Mouse (Mus musculus) hindbrain, embryonic 16.5 days (tissue): ENCODE data around the gene Csf3. TPM values are rescaled to one million over a fixed set of nuclear protein-coding genes. Genes with fewer than 3 reads are reported as not detected.
A peak's percentile ranks its signal among the peaks of the same experiment; 100 is the strongest.
"Not testable (repeated sequence)": the region's sequence is repeated elsewhere in the genome, so short reads cannot be mapped to it uniquely, and the experiment has no call there.

Experiments
- ATAC-seq: fragments of 200-750 bp; cut with Nextera tagmentation; 2 replicates; pipeline ENCODE4 v1.8.0; 2017; ENCODE audit warnings: moderate TSS enrichment, moderate library complexity
- H3K27ac ChIP-seq: fragments of 300-500 bp; sonication (generic); 2 replicates; pipeline ENCODE4 v1.5.1; 2014; ENCODE audit warnings: low read depth, mild to moderate bottlenecking, control low read depth, low read length, moderate library complexity
- H3K27me3 ChIP-seq: fragments of 300-500 bp; sonication (generic); replicated peaks from 2 replicates; pipeline ENCODE4 v1.6.1; 2014; ENCODE audit warnings: low read length; ENCODE audit not compliant: control insufficient read depth, insufficient read depth
- H3K36me3 ChIP-seq: fragments of 300-500 bp; sonication (generic); 2 replicates; pipeline ENCODE4 v1.6.1; 2014; ENCODE audit warnings: mild to moderate bottlenecking, low read length, moderate library complexity, mixed read lengths; ENCODE audit not compliant: control insufficient read depth, insufficient read depth
- H3K4me1 ChIP-seq: fragments of 300-500 bp; sonication (generic); 2 replicates; pipeline ENCODE4 v1.6.1; 2014; ENCODE audit warnings: low read depth, low read length; ENCODE audit not compliant: control insufficient read depth, insufficient read depth
- H3K4me2 ChIP-seq: fragments of 300-500 bp; sonication (generic); 2 replicates; pipeline ENCODE4 v1.6.1; 2014; ENCODE audit warnings: mild to moderate bottlenecking, low read length, control low read depth, moderate library complexity
- H3K4me3 ChIP-seq: fragments of 300-500 bp; sonication (generic); 2 replicates; pipeline ENCODE4 v1.5.1; 2014; ENCODE audit warnings: mild to moderate bottlenecking, low read length, control low read depth, moderate library complexity
- H3K9ac ChIP-seq: fragments of 300-500 bp; sonication (generic); 2 replicates; pipeline ENCODE4 v1.6.1; 2014; ENCODE audit warnings: low read depth, mild to moderate bottlenecking, control low read depth, low read length, moderate library complexity
- H3K9me3 ChIP-seq: fragments of 300-500 bp; sonication (generic); 2 replicates; pipeline ENCODE4 v1.6.1; 2014; ENCODE audit warnings: mild to moderate bottlenecking, low read length, moderate library complexity; ENCODE audit not compliant: control insufficient read depth
- WGBS: fragments of 180-500 bp; shearing (Covaris S2); extraction: QIAGEN DNeasy Blood & Tissue Kit; methylation state at CpG from one replicate; pipeline ENCODE4 v1.1.7; 2014; 5-methylcytosine and 5-hydroxymethylcytosine counted together
- polyA plus RNA-seq: library from polyadenylated mRNA; unstranded; fragments of >200 nt; fragmentation: Nextera tagmentation; extraction: Ambion mirVana; gene quantifications from 2 replicates; pipeline ENCODE4 v1.2.1, GENCODE M21; 2015

Csf3 gene
- polyA plus RNA-seq, 1 experiment from 2014 or later = not detected

DNA sequence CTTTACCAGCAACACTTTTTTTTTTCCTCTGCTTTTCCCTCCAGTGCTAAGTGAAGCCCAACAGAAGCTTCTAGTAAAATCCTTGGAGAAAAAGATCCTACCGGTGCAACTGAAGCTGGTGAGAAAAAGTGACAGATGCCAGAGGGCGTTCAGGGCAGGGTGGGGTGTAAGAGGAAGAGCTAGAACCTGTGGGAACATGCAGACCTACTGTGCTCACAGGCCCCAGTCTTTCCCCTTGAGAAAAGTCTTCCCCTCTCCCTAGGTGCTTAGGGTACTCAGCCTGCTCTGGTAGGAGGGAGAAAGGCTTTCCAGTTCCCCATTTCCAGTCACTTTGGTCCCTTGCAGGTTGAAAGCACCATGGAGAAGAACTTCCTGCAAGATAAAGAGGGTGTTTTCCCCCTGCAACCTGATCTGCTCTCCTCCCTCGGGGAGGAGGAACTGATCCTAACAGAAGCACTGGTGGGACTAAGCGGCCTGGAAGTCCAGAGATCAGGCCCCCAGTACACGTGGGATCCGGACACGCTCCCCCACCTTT lies 25.2 kb upstream of the Csf3 start:
- no peak overlapping the region for H3K4me2 ChIP-seq
- no peak overlapping the region for H3K27ac ChIP-seq
- no peaks in the 10 kb centered on the region for H3K9me3 ChIP-seq
- 52% methylated on average over 7 of the region's 7 CpGs for WGBS
- H3K36me3 ChIP-seq = no peaks in the 10 kb centered on the region
- no peaks in the 10 kb centered on the region for H3K27me3 ChIP-seq
- ATAC-seq = no peak
- H3K4me1 ChIP-seq = no peaks in the 10 kb centered on the region
- no peak overlapping the region for H3K9ac ChIP-seq
- H3K4me3 ChIP-seq = no peak overlapping the region

DNA sequence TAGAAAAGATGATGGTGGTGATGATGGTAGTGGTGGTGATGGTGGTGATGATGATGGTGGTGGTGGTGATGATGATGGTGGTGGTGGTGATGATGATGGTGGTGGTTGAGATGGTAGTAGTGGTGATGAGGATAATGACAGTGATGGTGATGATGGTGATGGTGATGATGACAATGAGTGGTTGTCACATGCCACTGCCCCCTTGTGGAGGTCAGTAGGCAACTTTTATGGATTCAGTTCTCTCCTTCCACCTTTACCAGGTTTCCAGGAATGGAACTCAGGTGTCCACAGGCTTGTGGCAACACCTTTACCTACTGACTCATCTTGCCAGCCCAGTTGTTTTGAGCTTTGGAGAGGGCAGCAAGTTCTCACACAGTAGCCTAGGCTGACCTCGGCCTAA lies 21.0 kb upstream of the Csf3 start:
- ATAC-seq = no peak
- 96% methylated on average over 1 of the region's 1 CpGs for WGBS
- no peaks in the 10 kb centered on the region for H3K36me3 ChIP-seq
- no peak overlapping the region for H3K4me3 ChIP-seq
- no peaks in the 10 kb centered on the region for H3K9me3 ChIP-seq
- H3K27me3 ChIP-seq = no peaks in the 10 kb centered on the region
- H3K9ac ChIP-seq = no peak overlapping the region
- H3K4me1 ChIP-seq = peaks cover 10% of the 10 kb centered on the region
- H3K27ac ChIP-seq = no peak overlapping the region
- H3K4me2 ChIP-seq = no peak overlapping the region

DNA sequence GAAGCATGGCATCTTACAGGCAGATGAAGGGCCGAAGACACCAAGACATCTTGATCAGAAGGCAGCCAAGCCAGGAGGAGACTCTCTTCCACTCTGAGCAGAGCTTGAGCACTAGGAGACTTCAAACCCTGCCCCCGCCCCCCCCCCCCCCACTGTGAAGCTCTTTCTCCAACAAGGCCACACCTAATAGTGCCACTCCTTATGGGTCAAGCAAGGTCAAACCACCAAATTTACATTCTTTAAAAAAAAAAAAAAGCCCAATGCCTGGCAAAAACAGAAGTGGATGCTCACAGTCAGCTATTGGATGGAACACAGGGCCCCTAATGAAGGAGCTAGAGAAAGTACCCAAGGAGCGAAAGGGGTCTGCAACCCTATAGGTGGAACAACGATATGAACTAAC lies 20.5 kb upstream of the Csf3 start:
- H3K4me2 ChIP-seq, H3K9me3 ChIP-seq, H3K27ac ChIP-seq, ATAC-seq, H3K9ac ChIP-seq, H3K36me3 ChIP-seq, H3K4me1 ChIP-seq, H3K4me3 ChIP-seq, H3K27me3 ChIP-seq: not testable (repeated sequence)
- 92% methylated on average over 4 of the region's 4 CpGs for WGBS

DNA sequence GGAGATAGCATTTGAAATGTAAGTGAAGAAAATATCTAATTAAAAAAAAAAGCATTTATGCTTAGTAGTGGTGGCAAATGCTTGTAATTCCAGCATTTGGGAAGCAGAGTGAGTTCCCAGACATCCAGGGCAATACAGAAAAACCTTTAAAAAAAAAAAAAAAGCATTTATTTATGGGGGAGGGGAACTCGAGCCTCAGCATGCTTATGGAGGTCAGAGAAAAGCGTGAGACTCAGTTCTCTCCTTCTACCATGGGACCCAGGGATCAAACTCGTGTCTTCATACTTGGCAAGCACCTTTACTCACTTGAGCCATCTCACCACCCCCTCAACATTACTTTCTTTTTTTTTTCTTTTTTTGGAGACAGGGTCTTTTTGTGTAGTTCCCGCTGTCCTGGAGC lies 19.9 kb upstream of the Csf3 start:
- ATAC-seq = no peak
- peaks cover 10% of the 10 kb centered on the region for H3K4me1 ChIP-seq
- no peak overlapping the region for H3K27ac ChIP-seq
- 87% methylated on average over 4 of the region's 4 CpGs for WGBS
- no peaks in the 10 kb centered on the region for H3K9me3 ChIP-seq
- no peak overlapping the region for H3K9ac ChIP-seq
- H3K27me3 ChIP-seq = no peaks in the 10 kb centered on the region
- H3K4me3 ChIP-seq = no peak overlapping the region
- H3K36me3 ChIP-seq = peaks cover 5% of the 10 kb centered on the region
- no peak overlapping the region for H3K4me2 ChIP-seq

DNA sequence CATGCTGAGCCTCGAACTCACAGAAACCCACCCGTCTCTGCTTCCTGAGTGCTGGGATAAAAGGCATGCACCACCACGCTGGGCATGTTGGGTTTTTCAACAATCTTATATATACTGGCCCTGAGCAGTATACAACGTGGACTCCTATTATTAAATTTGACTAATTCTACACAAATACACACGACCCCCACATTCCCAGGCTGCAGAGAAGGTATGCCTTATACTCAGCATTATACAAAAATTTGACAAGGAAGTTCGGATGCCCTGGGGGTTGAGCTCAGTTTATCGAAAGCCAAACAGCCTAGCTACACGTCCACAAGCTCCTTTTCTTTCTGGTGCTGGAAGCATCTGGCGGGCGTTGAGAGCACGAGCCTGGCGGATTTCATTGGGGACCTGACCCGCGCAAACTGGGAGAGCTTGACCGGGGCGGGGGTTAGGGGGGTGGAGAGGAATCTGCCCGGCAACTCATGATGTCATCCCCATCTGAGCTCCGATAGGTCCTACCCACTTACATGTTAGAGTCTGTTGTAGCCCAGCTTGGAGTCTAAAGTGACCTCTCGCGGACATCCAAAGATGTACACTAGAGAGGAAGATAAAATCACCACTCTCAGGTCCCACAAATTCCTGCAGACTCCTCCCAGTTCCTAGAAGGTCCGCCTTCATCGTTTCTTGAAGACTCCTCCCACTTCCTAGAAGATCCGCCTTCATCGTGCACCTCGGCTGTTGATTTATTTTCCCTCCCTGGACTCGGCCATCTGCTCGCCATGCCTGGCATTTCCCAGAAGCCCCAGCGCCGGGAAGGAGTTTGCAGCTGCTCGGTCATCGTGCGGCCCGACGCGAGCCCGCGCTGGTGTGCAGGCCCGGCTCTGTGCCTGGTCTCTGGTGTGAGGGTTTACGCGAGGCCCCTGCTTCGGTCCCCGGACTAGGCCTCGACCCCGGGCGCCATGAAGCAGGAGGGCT lies 19.0 kb upstream of the Csf3 start, which contains the start of gene Psmd3:
Gene Psmd3, plus strand, starts transcription at position 769 of the 960 bp plus-strand sequence.
- no peaks in the 10 kb centered on the region for H3K27me3 ChIP-seq
- peak; percentile 98 for ATAC-seq
- H3K9ac ChIP-seq = peak within 1 kb of the TSS; percentile 97
- no peaks in the 10 kb centered on the region for H3K9me3 ChIP-seq
- H3K27ac ChIP-seq = peak within 1 kb of the TSS; percentile 77
- WGBS = 5% methylated on average over 45 of the region's 45 CpGs
- peak within 1 kb of the TSS; percentile 88 for H3K4me3 ChIP-seq
- H3K36me3 ChIP-seq = peaks cover 13% of the 10 kb centered on the region
- H3K4me1 ChIP-seq = peaks cover 10% of the 10 kb centered on the region
- peak within 1 kb of the TSS; percentile 82 for H3K4me2 ChIP-seq

DNA sequence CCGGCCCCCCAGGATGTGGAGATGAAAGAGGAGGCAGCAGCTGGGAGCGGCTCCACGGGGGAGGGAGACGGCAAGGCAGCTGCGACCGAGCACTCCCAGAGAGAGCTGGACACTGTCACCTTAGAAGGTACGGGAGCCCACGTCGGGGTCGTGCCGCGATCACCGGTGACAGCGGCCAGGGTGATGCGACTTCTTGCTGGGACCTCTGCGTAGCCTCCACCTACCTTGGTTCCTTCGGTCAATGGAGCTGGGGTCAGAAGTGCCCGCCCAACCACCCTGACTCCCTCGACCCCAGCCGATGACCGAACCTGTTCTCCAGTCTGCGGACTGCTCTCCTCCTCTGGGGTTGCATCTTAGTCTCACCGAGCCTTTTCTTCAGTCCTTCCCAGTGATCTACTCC lies 18.3 kb upstream of the Csf3 start:
- H3K9ac ChIP-seq = peak overlapping the region; percentile 97
- peak; percentile 13; the same call in 1 of the 2 replicates for ATAC-seq
- peak overlapping the region; percentile 82 for H3K4me2 ChIP-seq
- H3K4me1 ChIP-seq = peaks cover 10% of the 10 kb centered on the region
- H3K36me3 ChIP-seq = peaks cover 19% of the 10 kb centered on the region
- WGBS = 1% methylated on average over 23 of the region's 23 CpGs
- no peaks in the 10 kb centered on the region for H3K27me3 ChIP-seq
- H3K4me3 ChIP-seq = peak overlapping the region; percentile 88
- peak overlapping the region; percentile 77 for H3K27ac ChIP-seq
- H3K9me3 ChIP-seq = no peaks in the 10 kb centered on the region

GRCm38 (mm10) chr11:98685642-98686041 lies 15.4 kb upstream of the Csf3 start:
- Histone ChIP-seq H3K9me3 (no peaks in the 10 kb centered on the region), H3K36me3 (peaks cover 38% of the 10 kb centered on the region), H3K4me1 (peaks cover 10% of the 10 kb centered on the region), H3K27me3 (no peaks in the 10 kb centered on the region), H3K4me2 (no peak overlapping the region), H3K4me3 (no peak overlapping the region), H3K27ac (no peak overlapping the region), H3K9ac (no peak overlapping the region)
- ATAC-seq = no peak
- 91% methylated on average over 9 of the region's 9 CpGs for WGBS

GRCm38 (mm10) chr11:98686976-98687375 lies 14.1 kb upstream of the Csf3 start:
- ATAC-seq = no peak

GRCm38 (mm10) chr11:98688009-98688408 lies 13.1 kb upstream of the Csf3 start:
- H3K9ac ChIP-seq = no peak overlapping the region
- H3K9me3 ChIP-seq = no peaks in the 10 kb centered on the region
- 90% methylated on average over 8 of the region's 8 CpGs for WGBS
- peaks cover 55% of the 10 kb centered on the region for H3K36me3 ChIP-seq
- H3K27ac ChIP-seq = no peak overlapping the region
- no peak overlapping the region for H3K4me3 ChIP-seq
- no peaks in the 10 kb centered on the region for H3K27me3 ChIP-seq
- ATAC-seq = no peak
- H3K4me1 ChIP-seq = peaks cover 10% of the 10 kb centered on the region
- H3K4me2 ChIP-seq = no peak overlapping the region

More at GRCm38 (mm10) chr11:98686976-98687375, 14.1 kb upstream of the Csf3 start:
- H3K4me2 ChIP-seq = no peak overlapping the region
- H3K9ac ChIP-seq = no peak overlapping the region
- H3K27ac ChIP-seq = no peak overlapping the region
- H3K4me3 ChIP-seq = no peak overlapping the region
- H3K36me3 ChIP-seq = peaks cover 52% of the 10 kb centered on the region
- H3K4me1 ChIP-seq = peaks cover 10% of the 10 kb centered on the region
- H3K27me3 ChIP-seq = no peaks in the 10 kb centered on the region
- H3K9me3 ChIP-seq = no peaks in the 10 kb centered on the region
- WGBS = 90% methylated on average over 4 of the region's 4 CpGs
